Comparison of ENCODE assay signal across 7 mouse cellular contexts in genomic region chr5:100674711-100675376, GRCm38 (mm10). TPM values are rescaled to one million over a fixed set of nuclear protein-coding genes. Genes with fewer than 3 reads are reported as not detected.
DNase-seq lines count a peak whose midpoint lies in the region; ATAC-seq lines count a peak whose summit lies in the region.

Coq2 (minus strand) TSS chr5:100675140.

- no peaks in the 10 kb centered on the region for H3K27me3 ChIP-seq in embryonic facial prominence, embryonic 10.5 days (replicated peaks; ENCODE audit: low read depth, poor library complexity, severe bottlenecking)
- no peaks in the 10 kb centered on the region for H3K27me3 ChIP-seq in limb, embryonic 11.5 days (ENCODE audit: control insufficient read depth, insufficient read depth, low read length)
- no peaks in the 10 kb centered on the region for H3K27me3 ChIP-seq in midbrain, embryonic 14.5 days (ENCODE audit: control insufficient read depth, insufficient read depth, low read length)

- ATAC-seq in granulocyte monocyte progenitor cell, adult 5-6 weeks (replicated peaks; ENCODE audit: poor library complexity, severe bottlenecking), result peak; percentile 80
- peak; percentile 36; the same call in 1 of the 2 replicates for ATAC-seq in limb, embryonic 11.5 days (ENCODE audit: insufficient number of reproducible peaks, low FRiP score, low TSS enrichment, low read depth)
- peak; percentile 65; the same call in 1 of the 2 replicates for ATAC-seq in midbrain, embryonic 14.5 days (ENCODE audit: low FRiP score, low TSS enrichment)

- peak; percentile 89 for DNase-seq in adrenal gland, postnatal 14 days
- peak; percentile 90 for DNase-seq in embryonic facial prominence, embryonic 10.5 days (ENCODE audit: low spot score)
- DNase-seq in kidney, adult 11 months, result peak; percentile 87
- DNase-seq in limb, embryonic 11.5 days (ENCODE audit: low spot score), result peak; percentile 89
- DNase-seq in midbrain, embryonic 14.5 days, result peak; percentile 90
- DNase-seq in spleen, adult 18-20 months, result peak; percentile 68 to 86

- peaks cover 22% of the 10 kb centered on the region for H3K4me1 ChIP-seq in embryonic facial prominence, embryonic 10.5 days
- no peaks in the 10 kb centered on the region for H3K4me1 ChIP-seq in limb, embryonic 11.5 days (ENCODE audit: control insufficient read depth, insufficient read depth, low read length)
- H3K4me1 ChIP-seq in midbrain, embryonic 14.5 days (ENCODE audit: control insufficient read depth, insufficient read depth, low read length), result peaks cover 11% of the 10 kb centered on the region

- H3K9me3 ChIP-seq in embryonic facial prominence, embryonic 10.5 days, result no peaks in the 10 kb centered on the region
- H3K9me3 ChIP-seq in limb, embryonic 11.5 days (ENCODE audit: control insufficient read depth, low read length), result no peaks in the 10 kb centered on the region
- H3K9me3 ChIP-seq in midbrain, embryonic 14.5 days (ENCODE audit: control insufficient read depth, low read length), result no peaks in the 10 kb centered on the region

- WGBS in embryonic facial prominence, embryonic 10.5 days, result 11% methylated on average over 17 of the region's 17 CpGs
- WGBS in limb, embryonic 11.5 days, result 9% methylated on average over 17 of the region's 17 CpGs
- 11% methylated on average over 17 of the region's 17 CpGs for WGBS in midbrain, embryonic 14.5 days

- peak within 1 kb of the TSS; percentile 94 for H3K27ac ChIP-seq in embryonic facial prominence, embryonic 10.5 days (replicated peaks)
- H3K27ac ChIP-seq in limb, embryonic 11.5 days (replicated peaks; ENCODE audit: low read depth, low read length), result 0 out of 2 replicates have a peak within 1 kb of the TSS, but pooled peaks have one; percentile 47
- peak within 1 kb of the TSS; percentile 63 for H3K27ac ChIP-seq in midbrain, embryonic 14.5 days (replicated peaks; ENCODE audit: low read depth, low read length)

- peak within 1 kb of the TSS; percentile 81 for H3K9ac ChIP-seq in limb, embryonic 11.5 days (ENCODE audit: low read length)
- peak within 1 kb of the TSS; percentile 81 for H3K9ac ChIP-seq in midbrain, embryonic 14.5 days (replicated peaks; ENCODE audit: low read length)

- H3K36me3 ChIP-seq in embryonic facial prominence, embryonic 10.5 days (replicated peaks), result peaks cover 15% of the 10 kb centered on the region
- peaks cover 2% of the 10 kb centered on the region; the same call in 1 of the 2 replicates for H3K36me3 ChIP-seq in limb, embryonic 11.5 days (ENCODE audit: control insufficient read depth, insufficient read depth, low read length)
- no peaks in the 10 kb centered on the region; the same call in 1 of the 2 replicates for H3K36me3 ChIP-seq in midbrain, embryonic 14.5 days (ENCODE audit: control insufficient read depth, insufficient read depth, low read length)

- H3K4me3 ChIP-seq in embryonic facial prominence, embryonic 10.5 days, result peak within 1 kb of the TSS; percentile 66
- H3K4me3 ChIP-seq in limb, embryonic 11.5 days (ENCODE audit: low read depth, low read length), result peak within 1 kb of the TSS; percentile 79
- peak within 1 kb of the TSS; percentile 73 for H3K4me3 ChIP-seq in midbrain, embryonic 14.5 days (replicated peaks; ENCODE audit: low read depth, low read length)

- peak within 1 kb of the TSS; percentile 70; the same call in 1 of the 2 replicates for H3K4me2 ChIP-seq in limb, embryonic 11.5 days (ENCODE audit: low read depth, severe bottlenecking)
- H3K4me2 ChIP-seq in midbrain, embryonic 14.5 days (ENCODE audit: low read length), result peak within 1 kb of the TSS; percentile 73

RNA-seq across cellular contexts. Expression of gene Coq2, which starts in this region (rescaled TPM):
- total RNA-seq in adrenal gland, postnatal 14 days (2021), result 59.7 and 60.6 TPM in 2 replicates
- 59.6 and 63.7 TPM in 2 replicates for polyA plus RNA-seq in embryonic facial prominence, embryonic 10.5 days (2016; fragmentation: Nextera tagmentation; extraction: Ambion mirVana)
- total RNA-seq in granulocyte monocyte progenitor cell, adult 5-6 weeks (2014; fragmentation: Nextera tagmentation), result 59.5 and 65.8 TPM in 2 replicates
- 41.8 and 47.5 TPM in 2 replicates for total RNA-seq in granulocyte monocyte progenitor cell, adult 5-6 weeks (2017)
- 56.4 and 62.4 TPM in 2 replicates for polyA plus RNA-seq in limb, embryonic 11.5 days (2014; fragmentation: Nextera tagmentation; extraction: Ambion mirVana)
- polyA plus RNA-seq in midbrain, embryonic 14.5 days (2014; fragmentation: Nextera tagmentation; extraction: Ambion mirVana), result 52.1 and 54.8 TPM in 2 replicates

Comparison
In these comparisons a context has a peak if more than half of its experiments do, and no peak if none do; other contexts are left out.
1. Peak in every context shown above with its lines: DNase-seq, ATAC-seq, H3K4me3 ChIP-seq and H3K27ac ChIP-seq.